Mouse (Mus musculus) CH12.LX (cell line): ENCODE data around the gene Ugt1a5.

ENCODE experiments used
- CTCF ChIP-seq, 2 experiments: IDR thresholded peaks in 1 of 2; conservative IDR thresholded peaks in 1 of 2; 2 replicates each; pipeline ENCODE4 v1.5.1; 2011 to 2012; ENCODE audit warnings: low read depth in 2 of 2, low read length in 2 of 2, improper control_type of control experiment in 1 of 2, inconsistent platforms in 1 of 2, mild to moderate bottlenecking in 1 of 2, moderate library complexity in 1 of 2
- E2F4 ChIP-seq: IDR thresholded peaks from 2 replicates; pipeline ENCODE4 v1.6.1; 2011; ENCODE audit warnings: low read depth, low read length, improper control_type of control experiment; ENCODE audit not compliant: insufficient replicate concordance
- EP300 ChIP-seq: IDR thresholded peaks from 2 replicates; pipeline ENCODE4 v1.6.1; 2011; ENCODE audit warnings: low read length, improper control_type of control experiment
- KAT2A ChIP-seq: IDR thresholded peaks from 2 replicates; pipeline ENCODE4 v1.6.1; 2012; ENCODE audit warnings: low read length, improper control_type of control experiment, inconsistent platforms; ENCODE audit not compliant: insufficient replicate concordance
- MAFK ChIP-seq: IDR thresholded peaks from 2 replicates; pipeline ENCODE4 v1.6.1; 2011; ENCODE audit warnings: low read length, improper control_type of control experiment; ENCODE audit not compliant: insufficient replicate concordance
- MAZ ChIP-seq: IDR thresholded peaks from 2 replicates; pipeline ENCODE4 v1.6.1; 2012; ENCODE audit warnings: low read depth, mild to moderate bottlenecking, inconsistent platforms, low read length, improper control_type of control experiment, moderate library complexity
- MEF2A ChIP-seq: IDR thresholded peaks from 2 replicates; pipeline ENCODE4 v1.6.1; 2014; ENCODE audit warnings: low read depth, mild to moderate bottlenecking, inconsistent platforms, low read length, improper control_type of control experiment, borderline replicate concordance
- POLR2A ChIP-seq: IDR thresholded peaks from 2 replicates; pipeline ENCODE4 v1.6.1; 2011; ENCODE audit warnings: low read depth, mild to moderate bottlenecking, improper control_type of control experiment, low read length
- SIN3A ChIP-seq: IDR thresholded peaks from 2 replicates; pipeline ENCODE4 v1.6.1; 2012; ENCODE audit warnings: low read length, improper control_type of control experiment, inconsistent platforms
- USF1 ChIP-seq: IDR thresholded peaks from 2 replicates; pipeline ENCODE4 v1.6.1; 2014; ENCODE audit warnings: low read depth, mild to moderate bottlenecking, inconsistent platforms, low read length, improper control_type of control experiment
- USF2 ChIP-seq: conservative IDR thresholded peaks from 2 replicates; pipeline ENCODE4 v1.6.1; 2011; ENCODE audit warnings: low read depth, low read length, improper control_type of control experiment

DNA sequence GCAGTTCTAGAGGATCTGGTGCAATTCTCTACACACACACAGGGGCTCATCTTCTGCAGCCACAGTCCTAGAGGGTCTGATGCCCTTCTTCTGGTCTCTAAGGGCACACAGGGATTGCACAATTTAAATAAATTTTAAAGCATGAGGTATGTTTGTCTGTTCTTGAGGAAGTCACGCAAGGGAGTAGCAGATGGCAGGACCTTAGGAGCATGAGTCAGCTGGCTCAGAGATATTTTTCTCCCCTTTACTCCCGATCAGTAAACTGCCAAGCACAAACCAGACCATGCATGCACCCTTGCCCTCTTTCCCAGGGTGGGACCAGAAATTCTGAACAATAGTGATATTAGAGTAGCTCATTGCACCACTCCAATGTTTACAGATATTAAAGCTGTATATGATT, 7.4 kb upstream of the Ugt1a5 start:
- TF ChIP-seq MAFK (no peak), MAZ (no peak), EP300 (no peak), POLR2A (no peak), E2F4 (no peak), CTCF (conservative IDR thresholded peaks at IDR 0.05 in 1 of 2, IDR thresholded peaks at IDR 0.05 in 1 of 2; ENCODE audit: low read depth in 2 of 2, low read length in 2 of 2) (no peak), USF2 (no peak), SIN3A (no peak), MEF2A (no peak), USF1 (no peak), KAT2A (no peak)
